Mouse (Mus musculus) small intestine, adult 2 months (tissue): ENCODE data around the gene Tulp2.

ENCODE experiments used
- CTCF ChIP-seq: fragments of 200-500 bp; IDR thresholded peaks from 2 replicates; pipeline ENCODE4 v1.5.1; 2012; ENCODE audit warnings: low read depth, mild to moderate bottlenecking, control low read depth, inconsistent platforms, low read length, moderate library complexity, mixed read lengths; ENCODE audit not compliant: insufficient replicate concordance, insufficient read length; ENCODE audit errors: extremely low read depth
- POLR2A ChIP-seq: fragments of 200-500 bp; IDR thresholded peaks from 2 replicates; pipeline ENCODE4 v1.6.1; 2012; ENCODE audit warnings: low read depth, mild to moderate bottlenecking, control low read depth, inconsistent platforms, low read length, moderate library complexity

DNA sequence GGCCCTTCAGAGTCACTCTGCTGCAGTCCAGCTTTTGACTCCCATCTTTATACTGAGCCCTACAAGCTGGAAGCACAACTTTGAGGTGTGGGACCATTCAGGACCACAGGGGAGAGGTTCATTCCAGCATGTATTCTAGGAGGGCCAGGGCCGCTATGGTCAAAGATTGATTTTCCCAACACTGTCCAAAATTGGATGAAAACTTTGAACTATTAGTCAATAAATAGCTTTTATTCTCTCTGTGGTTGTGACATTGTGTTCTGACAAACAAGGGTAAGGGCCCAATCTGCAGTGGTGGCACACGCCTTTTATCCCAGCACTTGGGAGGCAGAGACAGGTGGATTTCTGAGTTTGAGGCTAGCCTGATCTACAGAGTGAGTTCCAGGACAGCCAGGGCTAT is 72.3 kb downstream of the Tulp2 start:
- TF ChIP-seq POLR2A = no peak
- TF ChIP-seq CTCF = no peak
